Mouse (Mus musculus) spleen, postnatal 0 days (tissue): ENCODE measurements around the gene Wap. TPM values are rescaled to one million over a fixed set of nuclear protein-coding genes. Genes with fewer than 3 reads are reported as not detected.

Source experiments
- polyA plus RNA-seq: library from polyadenylated mRNA; unstranded; fragments of >200 nt; fragmentation: Nextera tagmentation; extraction: Ambion mirVana; gene quantifications from 2 replicates; pipeline ENCODE4 v1.2.1, GENCODE M21; 2015

Gene Wap
- polyA plus RNA-seq: 0.24 TPM in 1 of 2 replicates, not detected in the other

DNA sequence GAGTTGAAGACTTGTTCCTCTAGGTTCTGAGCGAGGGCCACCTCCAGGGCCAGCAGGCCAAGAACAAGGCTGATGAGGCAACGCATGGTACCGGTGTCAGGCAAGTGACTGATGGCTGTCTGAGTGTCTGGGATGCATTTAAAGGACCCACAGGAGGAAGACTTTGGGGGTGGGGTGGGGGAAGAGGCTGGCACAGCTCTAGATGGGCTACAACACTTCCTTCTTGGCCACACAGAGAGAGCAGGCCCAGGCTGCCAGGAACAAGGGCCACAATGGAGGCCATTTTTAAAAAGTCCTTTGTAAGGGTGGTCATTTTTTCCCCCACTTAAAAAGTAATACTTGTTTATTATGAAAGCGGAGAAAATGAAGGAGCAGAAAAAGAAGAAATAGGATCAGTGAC lies at the start of gene Wap:
TSS of gene Wap (minus strand) at position 101 of the 400 bp plus-strand sequence.

DNA sequence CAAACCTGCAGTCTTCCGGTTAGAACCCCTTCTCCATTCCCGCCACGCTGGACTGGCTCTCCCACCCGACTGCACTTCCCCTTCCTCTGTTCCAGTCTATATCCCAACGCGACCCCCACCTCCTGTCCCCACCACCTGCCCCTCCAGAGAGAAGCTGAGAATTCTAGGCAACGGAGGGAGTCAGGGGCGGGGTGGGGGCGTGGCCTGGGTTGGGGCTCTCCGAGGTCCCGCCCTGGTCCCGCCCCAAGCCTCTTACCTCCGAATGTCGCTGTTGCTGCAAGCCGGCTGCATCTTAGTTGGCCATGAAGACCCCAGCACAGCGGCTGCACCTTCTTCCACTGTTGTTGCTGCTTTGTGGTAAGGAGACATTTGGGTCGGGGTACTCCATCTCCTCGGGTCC lies 19.8 kb upstream of the Wap start, which contains the start of gene Ramp3:
TSS of gene Ramp3 (plus strand) at position 251 of the 400 bp plus-strand sequence.

GRCm38 (mm10) chr11:6625478-6626387 lies 12.7 kb downstream of the Wap start, which contains the start of gene Tbrg4:
Gene Tbrg4 (minus strand): TSS chr11:6626067.

GRCm38 (mm10) chr11:6605491-6606399 lies 32.7 kb downstream of the Wap start, which contains the start of gene Nacad:
Gene Nacad (minus strand): TSS chr11:6606053.

Other genes with a start within 250 kb of the Wap start
- gene Zmiz2, start 249.6 kb downstream of the Wap start, polyA plus RNA-seq: 8.8 and 9.6 TPM in 2 replicates
- gene Ppia, start 223.2 kb downstream of the Wap start, polyA plus RNA-seq: 3,022 and 3,125 TPM in 2 replicates
- 244 and 272 TPM in 2 replicates for gene H2afv, start 194.2 kb downstream of the Wap start, polyA plus RNA-seq
- gene Purb, start 162.7 kb downstream of the Wap start, polyA plus RNA-seq: 14.9 and 15.9 TPM in 2 replicates
- 17.6 and 25.2 TPM in 2 replicates for gene Myo1g, start 117.7 kb downstream of the Wap start, polyA plus RNA-seq
- gene Ccm2, start 91.8 kb downstream of the Wap start, polyA plus RNA-seq: 57.7 and 66.8 TPM in 2 replicates
- gene Nacad, start 32.6 kb downstream of the Wap start, polyA plus RNA-seq: 7.0 and 8.1 TPM in 2 replicates
- 33.9 and 34.8 TPM in 2 replicates for gene Tbrg4, start 12.6 kb downstream of the Wap start, polyA plus RNA-seq
- gene Ramp3, start 19.9 kb upstream of the Wap start, polyA plus RNA-seq: 4.5 and 4.8 TPM in 2 replicates
- not detected in 2 replicates for gene Gm11983, start 199.0 kb upstream of the Wap start, polyA plus RNA-seq